Mouse (Mus musculus) kidney, adult 2 months (tissue): ENCODE measurements at regions not wholly inside any gene's neighbourhood (a gene's known extent, or its start where the extent isn't known, plus 50 kb on each side); places are given as distances from the start of the nearest gene placed in this dataset.

Experiments used
- CTCF ChIP-seq: fragments of 200-500 bp; conservative IDR thresholded peaks from 2 replicates; pipeline ENCODE4 v1.5.1; 2011; ENCODE audit warnings: low read depth, mild to moderate bottlenecking, control low read depth, low read length, moderate library complexity, mixed read lengths; ENCODE audit not compliant: insufficient read depth, insufficient read length
- POLR2A ChIP-seq: fragments of 200-500 bp; IDR thresholded peaks from one replicate; pipeline ENCODE4 v1.6.1; 2011; ENCODE audit warnings: low read depth, low read length, control low read depth

DNA sequence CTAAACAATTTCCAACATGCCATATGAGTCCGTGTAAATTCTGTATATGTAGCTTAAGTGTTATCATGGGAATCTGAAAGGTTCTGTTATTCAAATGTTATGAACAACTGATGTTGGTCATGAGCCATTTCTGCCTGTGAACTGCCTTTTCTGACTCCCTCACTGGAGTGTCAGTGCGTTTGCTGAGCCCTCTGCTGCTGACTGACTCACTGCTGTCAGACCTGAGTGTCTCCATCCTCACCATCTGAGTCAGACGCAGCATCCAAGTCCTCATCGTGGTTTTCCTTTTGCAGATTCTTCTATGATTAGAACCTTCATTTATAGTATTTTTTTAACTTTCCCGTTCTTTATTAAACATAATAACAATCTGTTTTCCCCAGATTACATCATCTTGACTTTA lies 223.9 kb downstream of the Pdha2 start:
- no peak for TF ChIP-seq CTCF
- TF ChIP-seq POLR2A = no peak
